Mouse (Mus musculus) G1E (cell line): ENCODE measurements at regions not wholly inside any gene's neighbourhood (a gene's known extent, or its start where the extent isn't known, plus 50 kb on each side); places are given as distances from the start of the nearest gene placed in this dataset.

ENCODE experiments used
- CTCF ChIP-seq: IDR thresholded peaks from 2 replicates; pipeline ENCODE4 v1.5.1; 2012; ENCODE audit warnings: low read depth, low read length, inconsistent platforms, mixed read lengths
- GATA1 ChIP-seq: IDR thresholded peaks from 2 replicates; pipeline ENCODE4 v1.6.1; 2012; ENCODE audit warnings: borderline replicate concordance, low read length, inconsistent platforms, mixed read lengths
- GATA2 ChIP-seq: IDR thresholded peaks from 2 replicates; pipeline ENCODE4 v1.6.1; 2012; ENCODE audit warnings: low read depth, low read length, inconsistent platforms, borderline replicate concordance

GRCm38 (mm10) chr12:104630590-104630989 lies 121.2 kb downstream of the Dicer1 start:
- no peak for TF ChIP-seq CTCF
- no peak for TF ChIP-seq GATA1
- TF ChIP-seq GATA2 = no peak
